Mouse (Mus musculus): Measurements from ENCODE around the gene Pnmal2.

Pnmal2 gene

GRCm38 (mm10) chr7:16944061-16944807, at the start of gene Pnmal2:
Gene Pnmal2, plus strand, starts transcription at chr7:16944682.
- peak; percentile 82 for DNase-seq (ENCODE audit: low read depth, low spot score)

- peak; percentile 67 for DNase-seq (ENCODE audit: low read depth, low spot score)
Measured at GRCm38 (mm10) chr7:16895000-16895399, 49.5 kb upstream of the Pnmal2 start.

GRCm38 (mm10) chr7:16895511-16895910, 49.0 kb upstream of the Pnmal2 start:
- no peak for DNase-seq (ENCODE audit: low read depth, low spot score)

GRCm38 (mm10) chr7:16900526-16900925, 44.0 kb upstream of the Pnmal2 start:
- no peak for DNase-seq (ENCODE audit: low read depth, low spot score)

GRCm38 (mm10) chr7:16903439-16903955, 41.0 kb upstream of the Pnmal2 start:
- DNase-seq (ENCODE audit: low read depth, low spot score), result no peak

GRCm38 (mm10) chr7:16904120-16904675, 40.3 kb upstream of the Pnmal2 start:
- no peak for DNase-seq (ENCODE audit: low read depth, low spot score)

- no peak for DNase-seq (ENCODE audit: low read depth, low spot score)
Measured at GRCm38 (mm10) chr7:16905491-16906021, 38.9 kb upstream of the Pnmal2 start.

- DNase-seq (ENCODE audit: low read depth, low spot score), result no peak
Measured at GRCm38 (mm10) chr7:16906281-16906680, 38.2 kb upstream of the Pnmal2 start, which contains the start of gene Ptgir. Gene Ptgir, plus strand, starts transcription at chr7:16906490.

GRCm38 (mm10) chr7:16906889-16907559, 37.5 kb upstream of the Pnmal2 start:
- DNase-seq (ENCODE audit: low read depth, low spot score), result no peak

- no peak for DNase-seq (ENCODE audit: low read depth, low spot score)
Measured at GRCm38 (mm10) chr7:16907842-16908241, 36.6 kb upstream of the Pnmal2 start.

- no peak for DNase-seq (ENCODE audit: low read depth, low spot score)
Measured at GRCm38 (mm10) chr7:16908367-16908766, 36.1 kb upstream of the Pnmal2 start.

GRCm38 (mm10) chr7:16908859-16909258, 35.6 kb upstream of the Pnmal2 start:
- DNase-seq (ENCODE audit: low read depth, low spot score), result no peak

- DNase-seq (ENCODE audit: low read depth, low spot score), result no peak
Measured at GRCm38 (mm10) chr7:16909909-16910308, 34.6 kb upstream of the Pnmal2 start.

- no peak for DNase-seq (ENCODE audit: low read depth, low spot score)
Measured at GRCm38 (mm10) chr7:16911904-16912303, 32.6 kb upstream of the Pnmal2 start.

- no peak for DNase-seq (ENCODE audit: low read depth, low spot score)
Measured at GRCm38 (mm10) chr7:16912360-16912759, 32.1 kb upstream of the Pnmal2 start.

GRCm38 (mm10) chr7:16913806-16914452, 30.6 kb upstream of the Pnmal2 start:
- DNase-seq (ENCODE audit: low read depth, low spot score), result peak; percentile 70

- no peak for DNase-seq (ENCODE audit: low read depth, low spot score)
Measured at GRCm38 (mm10) chr7:16914453-16915343, 29.8 kb upstream of the Pnmal2 start.

- no peak for DNase-seq (ENCODE audit: low read depth, low spot score)
Measured at GRCm38 (mm10) chr7:16915461-16916340, 28.8 kb upstream of the Pnmal2 start.
